Mouse (Mus musculus) cerebellum, postnatal 14 days (tissue): Measurements from ENCODE around the gene Akr1c18.
A peak's percentile ranks its signal among the peaks of the same experiment; 100 is the strongest.
"Not testable (repeated sequence)": the region's sequence is repeated elsewhere in the genome, so short reads cannot be mapped to it uniquely, and the experiment has no call there.

ENCODE experiments used
- DNase-seq, 2 experiments: peaks; one replicate each; pipeline ENCODE4 v3.0.0; 2021; ENCODE audit warnings: mixed read lengths in 2 of 2

Gene Akr1c18

DNA sequence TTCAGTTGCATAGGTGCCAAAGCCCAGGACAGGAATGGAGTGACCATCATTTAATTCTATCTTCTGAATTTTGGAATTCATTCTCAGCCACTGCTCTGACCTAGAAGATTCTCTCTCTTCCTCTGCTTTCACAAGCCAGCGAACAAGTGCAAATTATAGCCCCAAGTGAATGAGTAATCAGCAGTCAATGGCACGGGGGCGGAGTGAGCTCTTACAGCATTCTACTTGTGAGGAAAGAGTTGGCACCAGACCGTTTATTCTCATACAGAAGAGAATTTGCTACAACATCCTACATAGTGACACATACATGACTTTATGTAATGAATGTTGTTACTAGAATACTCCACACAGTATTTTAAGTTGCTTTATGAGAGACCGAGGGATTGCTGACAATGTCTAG is at the start of gene Akr1c18:
Gene Akr1c18, minus strand, starts transcription at position 137 of the 400 bp plus-strand sequence.
- no peak for DNase-seq

DNA sequence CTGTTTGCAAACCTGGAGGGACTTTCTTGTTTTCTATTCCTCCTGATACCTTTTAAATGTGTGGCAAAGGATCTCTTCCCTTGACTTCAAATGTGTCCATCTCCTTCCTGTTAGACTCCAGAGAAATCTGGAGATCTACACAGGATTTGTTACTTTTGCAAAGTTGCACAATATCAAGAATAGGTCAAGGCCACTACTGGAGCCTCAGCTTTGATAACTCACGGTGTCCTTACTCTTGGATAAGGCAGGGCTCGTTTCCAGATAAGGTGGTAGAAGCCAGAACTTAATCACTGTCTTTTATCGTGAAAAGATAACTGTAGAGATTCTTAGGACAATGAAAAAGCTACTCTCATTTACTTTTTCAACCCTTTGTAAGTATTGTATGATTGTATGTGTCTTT is 42.1 kb upstream of the Akr1c18 start:
- no peak for DNase-seq

DNA sequence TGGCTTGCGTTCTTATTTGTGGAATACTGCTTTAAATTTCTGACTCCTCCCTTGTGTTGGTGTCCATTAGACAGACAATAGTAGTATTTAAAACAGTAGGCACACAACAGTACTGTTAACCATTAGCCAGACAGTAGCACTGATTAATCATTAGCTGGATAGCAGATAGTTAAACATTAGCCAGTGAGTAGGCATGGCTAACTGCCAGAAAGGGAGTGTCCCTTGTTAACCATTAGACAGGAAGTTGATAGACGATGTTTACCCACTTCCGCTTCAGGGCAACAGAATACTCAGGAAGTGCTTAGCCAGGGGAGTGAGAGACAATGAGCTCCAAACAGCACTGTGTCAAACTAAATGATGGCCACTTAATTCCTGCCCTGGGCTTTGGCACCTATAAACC is 40.5 kb upstream of the Akr1c18 start, which contains the start of gene Akr1c13:
Gene Akr1c13, plus strand, starts transcription at position 247 of the 400 bp plus-strand sequence.
- DNase-seq: no peak

DNA sequence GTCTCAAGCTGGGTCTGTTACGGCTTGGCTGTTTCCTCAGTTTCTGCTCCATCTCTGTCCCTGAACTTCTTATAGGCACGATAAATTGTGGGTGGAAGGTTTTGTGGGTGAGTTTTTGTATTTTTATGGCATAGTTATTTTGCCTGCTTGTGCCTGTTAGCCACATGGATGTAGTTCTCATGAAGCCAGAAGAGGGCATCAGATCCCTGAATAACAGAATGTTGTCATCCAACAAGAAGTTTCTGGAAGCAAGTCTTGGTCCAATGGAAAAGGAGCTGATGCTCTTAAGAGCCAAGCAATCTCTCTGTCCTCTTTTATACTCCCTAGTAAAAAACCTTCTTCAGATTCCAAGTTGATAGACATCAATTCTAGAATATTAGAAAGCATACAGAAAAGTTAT is 37.7 kb upstream of the Akr1c18 start:
- DNase-seq: no peak

DNA sequence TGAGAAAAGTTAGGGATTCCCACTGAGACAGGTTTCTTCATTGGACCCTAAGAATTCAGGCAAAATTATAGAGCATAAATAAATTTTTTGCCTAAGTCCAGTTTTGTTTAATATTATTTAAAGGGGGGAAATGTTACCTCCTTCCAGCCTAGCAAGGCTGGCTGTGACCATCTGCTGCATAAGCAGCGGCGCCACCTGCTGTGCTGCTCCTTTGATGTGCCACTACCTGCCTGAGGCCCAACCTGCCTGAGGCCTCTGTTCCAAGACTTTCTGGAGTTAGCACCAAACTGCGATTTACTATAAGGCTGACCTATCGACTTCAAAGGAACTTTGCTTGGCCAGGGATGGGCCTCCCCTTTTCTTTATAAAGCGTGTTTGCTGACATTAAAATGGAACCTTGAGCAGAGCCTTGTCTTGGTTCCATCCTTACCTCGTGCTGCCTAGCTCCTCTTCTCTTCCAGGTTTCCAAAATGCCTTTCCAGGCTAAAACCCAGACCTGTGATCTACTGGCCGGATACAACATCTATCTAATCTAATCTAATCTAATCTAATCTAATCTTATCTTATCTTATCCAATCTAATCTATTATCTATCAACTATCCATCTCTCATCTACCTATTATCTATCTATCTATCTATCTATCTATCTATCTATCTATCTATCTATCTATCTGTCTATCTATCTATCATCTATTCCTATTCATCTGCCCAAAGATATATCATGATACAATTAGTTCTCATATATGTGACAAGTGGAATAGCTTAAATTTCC is 36.4 kb upstream of the Akr1c18 start:
- peak; percentile 4 to 8 for DNase-seq

DNA sequence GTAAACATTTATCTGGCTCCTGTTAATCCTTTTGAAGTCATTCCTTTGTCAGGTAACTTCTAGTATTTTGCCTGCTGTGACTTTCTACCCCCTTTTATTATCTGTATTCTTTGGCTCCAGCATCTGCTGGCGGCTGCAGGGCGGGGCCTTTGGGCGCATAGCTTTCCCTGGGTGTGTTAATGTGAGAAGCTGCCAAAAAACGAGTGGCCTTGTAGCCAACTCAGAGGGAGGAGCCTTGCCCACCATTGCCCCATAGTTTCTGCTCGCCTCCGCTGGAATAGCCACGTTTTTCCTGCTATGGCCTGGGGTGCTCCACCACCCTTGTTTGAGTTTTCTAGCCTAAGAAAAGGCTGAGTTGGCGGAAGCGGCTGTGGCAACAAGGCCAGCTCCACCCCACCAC is 32.7 kb upstream of the Akr1c18 start:
- DNase-seq: no peak

DNA sequence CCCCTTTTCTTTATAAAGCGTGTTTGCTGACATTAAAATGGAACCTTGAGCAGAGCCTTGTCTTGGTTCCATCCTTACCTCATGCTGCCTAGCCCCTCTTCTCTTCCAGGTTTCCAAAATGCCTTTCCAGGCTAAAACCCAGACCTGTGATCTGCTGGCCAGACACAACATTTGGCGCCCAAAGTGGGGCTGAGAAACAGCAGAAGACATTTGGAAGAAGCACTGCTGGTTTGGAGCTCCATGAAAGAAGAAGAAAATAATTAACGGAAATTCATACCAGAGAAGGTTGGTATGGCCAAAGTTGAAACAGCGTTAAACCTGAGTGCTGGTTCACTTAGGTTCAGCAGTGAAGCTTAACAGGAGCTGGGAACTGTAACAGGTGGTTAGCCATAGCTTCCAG is 30.9 kb upstream of the Akr1c18 start:
- not testable (repeated sequence) for DNase-seq

DNA sequence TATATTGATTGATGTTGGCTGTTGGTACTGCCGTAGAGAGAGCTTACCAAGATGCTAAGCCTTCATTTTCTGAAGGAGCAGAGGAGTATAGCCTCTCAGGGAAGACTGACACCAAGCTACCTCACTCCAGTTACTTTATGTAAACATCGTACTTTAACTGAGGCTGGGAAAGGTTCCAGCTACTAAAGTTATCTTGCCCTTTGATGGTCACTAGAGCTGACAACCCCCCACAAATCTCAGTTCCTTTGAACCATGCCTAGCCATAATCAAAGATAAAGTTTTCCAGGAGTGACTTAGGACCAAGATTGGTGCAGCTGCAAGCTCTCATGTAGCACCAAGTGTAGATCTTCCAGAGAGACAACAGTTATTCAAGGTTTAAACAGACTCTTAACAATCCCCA is 22.5 kb upstream of the Akr1c18 start:
- no peak for DNase-seq

DNA sequence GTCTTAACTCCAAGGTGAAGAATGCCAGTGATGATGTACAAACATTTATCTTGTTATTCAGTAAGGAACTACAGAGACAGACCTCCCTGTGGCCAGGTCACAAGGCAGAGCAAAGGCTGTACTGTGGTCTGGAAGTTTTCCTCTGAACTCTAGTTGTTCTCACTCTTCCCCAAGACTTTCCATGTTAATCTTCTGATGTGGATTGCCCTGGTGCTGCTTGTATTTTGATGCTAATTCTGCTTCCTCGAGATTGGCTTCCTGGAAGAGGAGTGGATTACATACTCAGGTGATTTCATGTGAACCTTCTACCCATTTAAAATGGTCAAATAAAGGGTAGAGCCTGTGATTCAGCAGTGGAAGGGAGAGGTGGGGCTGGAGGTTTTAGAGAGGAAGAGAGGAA is 17.6 kb upstream of the Akr1c18 start:
- no peak for DNase-seq

DNA sequence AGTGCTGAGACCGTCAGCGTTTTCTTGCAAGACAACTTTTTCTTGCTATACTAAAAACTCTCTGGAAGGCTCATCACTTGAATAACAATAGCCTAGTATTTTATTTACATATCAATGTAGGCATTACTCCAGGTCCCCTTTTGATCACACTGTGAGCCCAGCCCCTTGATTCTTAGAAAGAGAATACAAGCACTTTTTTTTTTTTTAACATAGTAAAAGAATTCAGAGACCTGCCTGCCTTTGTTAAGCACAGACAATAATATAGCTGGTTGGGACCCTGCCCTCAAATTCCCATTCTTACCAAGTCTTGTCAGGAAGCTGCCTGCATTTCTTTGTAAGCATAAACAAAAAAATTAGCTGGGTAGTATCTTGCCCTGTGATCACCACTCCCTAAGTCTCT is 4.8 kb upstream of the Akr1c18 start:
- no peak for DNase-seq

DNA sequence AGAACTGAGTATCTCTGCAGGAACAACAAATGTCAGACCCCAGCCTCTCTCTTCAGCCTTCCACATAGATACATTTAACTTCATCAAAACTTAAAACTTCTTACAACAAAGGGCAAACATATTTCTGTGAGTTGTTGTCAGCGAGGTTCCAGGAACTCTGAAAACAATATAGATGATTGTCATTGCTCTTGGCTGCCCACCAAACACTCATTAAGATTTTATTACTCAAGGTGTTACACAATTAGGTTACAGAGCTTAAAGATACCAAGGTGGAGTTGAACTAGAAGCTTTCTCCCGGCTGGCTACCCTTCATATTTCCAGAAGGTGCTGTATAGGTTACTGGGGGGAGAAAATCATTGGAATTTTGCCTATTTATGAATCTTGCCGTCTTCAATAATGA is 3.1 kb upstream of the Akr1c18 start:
- DNase-seq: no peak

DNA sequence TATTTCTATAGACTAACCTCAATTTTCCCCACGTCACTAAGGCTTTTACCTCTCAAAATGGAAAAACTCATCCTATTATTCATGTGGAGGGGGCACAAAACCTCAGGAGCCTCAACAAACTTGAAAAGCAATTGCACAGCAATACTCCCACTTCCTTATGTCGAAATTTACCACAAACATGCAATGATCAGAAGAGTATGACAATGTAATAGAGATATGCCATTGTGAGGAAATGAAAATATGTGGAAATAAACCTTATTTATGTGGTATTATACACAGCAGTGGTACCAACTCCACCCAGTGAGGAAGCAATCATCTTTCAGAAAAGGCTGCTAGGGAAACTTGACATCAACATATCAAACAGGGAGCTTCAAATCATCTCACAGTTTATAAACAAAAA is 2.5 kb upstream of the Akr1c18 start:
- DNase-seq: no peak

DNA sequence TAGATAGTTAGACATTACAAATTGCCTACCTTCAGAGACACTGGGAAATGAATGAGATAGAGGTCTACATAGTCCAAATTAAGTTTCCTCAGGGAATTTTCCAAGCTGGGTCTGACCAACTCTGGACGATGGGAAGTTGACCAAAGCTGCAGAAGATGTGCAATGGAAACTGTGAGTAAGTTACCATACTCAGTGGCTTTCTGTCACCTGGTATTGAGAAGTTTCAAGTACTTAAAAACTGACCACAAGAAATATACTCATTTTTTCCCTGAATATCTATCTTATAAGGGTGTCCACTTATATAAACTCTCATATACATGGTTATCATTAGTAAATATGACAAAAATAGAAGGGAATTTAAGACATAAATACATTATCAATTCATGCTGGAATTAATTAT is 6.2 kb downstream of the Akr1c18 start:
- no peak for DNase-seq

DNA sequence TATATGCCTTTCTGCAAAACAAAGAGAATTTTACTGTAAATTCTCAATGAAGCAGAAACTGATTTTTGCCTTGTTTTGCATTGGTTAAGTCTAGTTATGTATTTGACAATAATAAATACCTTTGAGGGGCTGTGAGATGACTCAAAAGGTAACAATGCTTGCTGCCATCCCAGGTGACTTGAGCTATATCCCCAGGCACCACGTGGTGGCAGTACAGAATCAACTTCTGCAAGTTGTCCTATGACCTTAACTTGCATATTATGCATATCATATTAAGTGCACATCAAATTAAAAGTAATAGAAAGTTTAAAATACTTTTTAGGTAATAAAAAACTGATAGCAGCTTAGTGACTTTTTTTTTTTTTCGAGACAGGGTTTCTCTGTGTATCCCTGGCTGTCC is 17.4 kb downstream of the Akr1c18 start:
- DNase-seq: peak; percentile 2 to 16

DNA sequence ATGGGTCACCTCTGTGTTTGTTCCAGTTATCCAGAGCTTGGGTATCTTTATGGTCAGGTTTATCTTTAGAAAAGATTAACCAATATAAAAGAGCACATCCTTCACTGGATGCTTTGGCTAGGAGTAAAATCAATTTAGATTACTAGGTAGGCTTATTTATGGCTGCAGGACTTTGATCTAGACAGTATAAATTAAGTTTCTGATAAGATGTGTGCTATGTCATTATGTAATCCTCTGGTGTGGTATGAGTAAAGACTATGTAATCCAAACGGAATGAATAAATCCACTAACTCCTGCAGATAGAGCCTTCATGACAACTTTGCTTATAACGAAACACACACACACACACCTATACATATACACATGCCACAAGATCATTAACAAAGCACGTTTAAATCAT is 18.7 kb downstream of the Akr1c18 start:
- no peak for DNase-seq

DNA sequence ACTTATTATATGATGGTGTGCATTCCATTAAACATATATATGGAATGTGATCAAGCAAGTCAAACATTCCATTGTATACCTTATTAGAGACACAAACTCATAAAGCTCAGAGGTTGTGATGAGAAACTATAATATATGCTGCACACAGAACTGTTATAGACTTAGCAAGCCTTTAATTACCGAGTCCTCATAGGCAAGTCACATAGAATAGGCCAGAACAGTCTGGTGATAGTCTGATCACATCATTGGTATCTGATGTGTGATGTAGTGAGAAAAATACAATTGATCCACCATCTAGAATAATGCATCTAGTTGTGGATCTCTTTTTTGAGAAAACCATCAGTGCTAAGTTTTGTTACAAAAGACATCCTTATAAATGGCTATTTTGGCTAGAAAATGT is 19.1 kb downstream of the Akr1c18 start:
- DNase-seq: no peak

DNA sequence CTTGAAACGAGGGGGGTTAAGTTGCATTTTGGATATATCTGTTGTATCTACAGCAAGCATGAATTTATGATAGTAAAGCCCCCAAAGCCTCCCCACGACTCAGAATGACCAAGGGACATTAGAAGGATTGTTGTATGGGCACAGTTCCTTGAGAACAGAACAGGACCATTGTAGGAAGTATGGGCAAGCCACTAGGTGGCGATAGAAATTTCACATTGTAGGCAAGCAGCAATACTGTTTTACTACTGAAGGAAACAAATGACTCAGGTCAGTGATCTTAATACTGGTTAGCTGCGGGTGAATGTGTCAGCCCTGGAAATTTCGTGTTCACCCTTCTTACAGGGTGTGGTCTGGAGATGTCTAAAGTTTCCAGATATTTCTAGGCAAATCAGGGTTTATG is 21.4 kb downstream of the Akr1c18 start:
- DNase-seq: peak; percentile 19 to 35

DNA sequence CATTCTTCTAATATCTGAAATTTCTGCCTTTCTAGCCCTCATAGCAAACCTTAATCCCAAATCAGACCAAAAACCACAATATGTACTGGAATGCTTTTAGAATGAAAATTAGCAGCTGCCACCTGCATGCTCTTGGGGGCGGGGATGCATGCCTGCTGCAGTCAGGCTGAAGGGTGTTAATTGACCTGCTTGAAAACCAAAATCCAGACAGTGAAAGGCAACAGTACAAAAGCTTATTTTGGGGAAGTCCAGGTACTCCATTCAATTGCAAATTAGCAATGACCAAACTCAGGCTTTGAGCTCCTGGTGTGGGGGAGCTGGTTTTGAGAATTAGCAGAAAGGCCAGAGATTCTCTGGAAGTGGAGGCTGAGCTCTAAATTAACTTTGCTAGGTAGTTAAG is 24.6 kb downstream of the Akr1c18 start:
- DNase-seq: not testable (repeated sequence)

DNA sequence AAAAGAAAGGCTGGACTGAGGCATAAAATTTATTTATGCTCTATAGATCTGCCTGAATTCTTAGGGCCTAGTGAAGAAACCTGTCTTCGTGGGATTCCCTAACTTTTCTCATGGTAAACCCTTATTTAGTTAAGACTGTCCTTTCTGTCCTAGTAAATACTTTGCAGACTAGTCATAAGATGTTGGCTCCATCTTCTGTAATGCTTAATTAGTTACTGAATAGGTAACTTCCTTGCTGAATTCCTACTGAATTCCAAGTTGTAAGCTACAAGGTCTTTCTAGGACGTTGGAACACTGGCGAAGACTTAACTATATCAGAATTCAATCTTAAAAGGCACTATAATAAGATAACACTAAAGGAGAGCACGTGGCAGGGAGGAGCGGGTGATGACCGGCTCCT is 26.0 kb downstream of the Akr1c18 start:
- not testable (repeated sequence) for DNase-seq

DNA sequence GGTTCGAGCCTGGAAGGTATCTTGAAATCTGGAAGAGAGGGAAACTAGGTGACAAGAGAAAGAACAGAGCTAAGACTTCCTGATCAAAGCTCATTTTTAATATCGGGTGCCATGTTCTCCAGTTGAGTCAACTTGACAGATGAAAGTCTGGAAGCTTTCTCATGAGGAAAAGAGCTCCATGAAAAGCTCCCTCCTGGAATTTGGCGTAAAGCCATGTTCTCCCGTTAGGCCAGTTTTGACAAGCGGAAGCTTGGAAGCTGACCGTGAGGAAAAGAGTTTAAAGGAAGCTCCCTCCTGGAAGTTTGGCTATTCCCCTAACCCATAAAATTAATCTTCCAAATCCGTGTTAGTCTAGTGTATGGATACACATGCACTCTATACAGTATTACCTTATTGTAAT is 27.3 kb downstream of the Akr1c18 start:
- DNase-seq: peak; percentile 20 to 30

DNA sequence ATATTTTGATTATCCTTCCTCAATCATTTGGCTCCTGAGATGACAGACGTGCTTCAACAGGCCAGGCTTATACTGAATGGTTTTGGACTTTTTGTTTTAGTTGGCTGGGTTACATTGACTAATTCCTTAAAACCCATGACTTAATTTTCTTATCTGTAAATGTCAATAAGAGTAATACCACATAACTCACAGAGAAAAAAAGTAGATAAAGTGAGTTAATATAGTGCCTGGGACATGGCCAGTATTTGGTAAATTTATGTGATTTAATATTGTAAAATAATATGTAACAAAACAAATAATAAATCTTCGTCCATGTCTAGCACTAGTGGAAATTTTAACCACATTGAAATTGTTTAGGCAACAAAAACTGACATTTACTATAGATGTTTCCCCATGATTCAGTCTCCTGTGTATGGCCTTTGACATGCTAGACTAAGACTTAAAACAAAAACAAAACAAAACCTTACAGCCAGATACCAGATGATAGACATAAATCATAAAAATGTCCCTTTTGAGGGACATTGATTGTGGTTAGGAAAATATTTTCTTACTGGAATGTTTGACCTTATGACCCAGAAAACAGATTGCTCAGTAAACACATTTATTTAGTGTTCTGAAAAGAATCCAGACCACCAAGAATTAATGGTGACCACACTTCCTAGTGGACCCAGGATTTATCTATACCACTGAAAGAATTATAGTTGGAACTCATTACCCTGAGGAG is 31.1 kb downstream of the Akr1c18 start:
- DNase-seq: no peak

DNA sequence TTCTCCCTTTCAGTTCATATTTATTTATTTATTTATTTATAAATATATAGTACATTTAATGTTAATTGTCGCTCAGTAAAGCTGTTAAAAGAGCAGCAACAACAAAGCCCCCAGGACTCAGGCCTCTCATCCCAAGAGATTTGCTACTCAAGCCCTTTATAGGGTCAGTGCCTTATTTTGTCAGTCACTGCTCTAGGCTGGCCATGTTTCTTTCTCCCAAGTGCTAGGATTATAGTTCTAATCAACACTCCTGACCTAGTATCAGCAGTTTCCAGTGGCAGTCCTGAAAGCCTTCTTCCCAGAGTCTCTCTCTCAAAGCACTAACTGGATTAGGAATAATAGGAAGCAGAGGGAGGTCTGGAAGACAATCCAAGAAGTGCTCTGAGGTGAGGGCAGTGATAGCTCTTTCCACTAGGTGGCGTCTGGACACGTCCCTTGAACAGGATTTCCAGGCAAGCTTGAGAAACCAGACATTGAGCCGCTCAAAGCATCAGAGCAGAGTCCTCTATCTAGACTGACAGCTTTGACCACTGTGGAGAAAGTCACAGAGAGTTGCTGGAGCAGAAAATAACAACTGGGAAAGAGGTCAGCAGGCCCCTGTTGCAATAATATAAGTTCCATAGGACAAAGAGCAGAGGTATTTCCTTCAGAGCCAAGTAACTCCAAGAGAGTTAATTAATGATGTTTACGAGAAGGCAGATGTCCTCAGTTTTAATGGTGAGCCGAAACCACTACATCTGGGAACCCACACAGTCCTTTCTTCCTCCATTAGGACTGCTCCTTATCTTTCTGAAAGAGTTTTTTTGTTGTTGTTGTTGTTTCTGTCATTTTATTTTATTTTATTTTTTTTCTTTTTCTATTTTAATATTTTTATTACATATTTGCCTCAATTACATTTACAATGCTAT is 39.9 kb downstream of the Akr1c18 start:
- peak; percentile 72 to 77 for DNase-seq

DNA sequence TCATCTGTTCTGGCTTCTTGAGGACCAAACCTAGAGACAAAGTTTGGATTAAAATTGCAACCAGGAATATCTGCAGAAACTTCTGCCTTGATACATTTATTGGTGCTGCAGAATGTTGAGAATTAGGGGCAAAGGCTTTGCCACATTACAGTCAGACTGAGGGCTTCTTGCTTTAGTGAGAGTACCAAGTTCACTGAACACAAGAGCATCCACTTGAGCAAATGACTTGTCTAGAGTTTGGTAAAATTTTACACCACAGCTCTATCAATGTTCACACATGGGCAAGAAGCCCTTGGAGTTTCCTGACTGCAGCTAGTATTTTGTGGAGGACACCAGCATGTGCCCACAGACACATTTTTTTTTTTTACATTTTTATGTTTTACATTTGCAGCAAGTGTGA is 47.7 kb downstream of the Akr1c18 start:
- no peak for DNase-seq
